Mouse (Mus musculus) E14TG2a.4 (cell line): ENCODE measurements around the gene Cdca7.

ENCODE experiments used
- H3K27me3 ChIP-seq: 2 replicates; pipeline ENCODE4 v1.6.1; 2014; ENCODE audit warnings: low read length, control low read depth; ENCODE audit not compliant: insufficient read depth
- H3K36me3 ChIP-seq: 2 replicates; pipeline ENCODE4 v1.6.1; 2014; ENCODE audit warnings: low read length, control low read depth; ENCODE audit not compliant: insufficient read depth
- H3K4me1 ChIP-seq: replicated peaks from 2 replicates; pipeline ENCODE4 v1.6.1; 2014; ENCODE audit warnings: low read depth, low read length, control low read depth
- H3K4me3 ChIP-seq: replicated peaks from 2 replicates; pipeline ENCODE4 v1.5.1; 2014; ENCODE audit warnings: mild to moderate bottlenecking, low read length
- H3K9me3 ChIP-seq: 2 replicates; pipeline ENCODE4 v1.6.1; 2014; ENCODE audit warnings: low read length, control low read depth
- CTCF ChIP-seq: conservative IDR thresholded peaks from 2 replicates; pipeline ENCODE4 v1.5.1; 2014; ENCODE audit warnings: low read length
- NANOG ChIP-seq: IDR thresholded peaks from 2 replicates; pipeline ENCODE4 v1.6.1; 2014; ENCODE audit warnings: borderline replicate concordance, low read length, mixed read lengths
- POU5F1 ChIP-seq: IDR thresholded peaks from 2 replicates; pipeline ENCODE4 v1.6.1; 2014; ENCODE audit warnings: low read length, borderline replicate concordance

Cdca7 gene

GRCm38 (mm10) chr2:72525556-72525955, 49.6 kb downstream of the Cdca7 start:
- H3K27me3 ChIP-seq = peaks cover 2% of the 10 kb centered on the region; the same call in 1 of the 2 replicates
- no peak overlapping the region for H3K4me3 ChIP-seq
- TF ChIP-seq NANOG (no peak), CTCF (no peak), POU5F1 (no peak)
- peaks cover 9% of the 10 kb centered on the region for H3K9me3 ChIP-seq
- H3K4me1 ChIP-seq = peaks cover 19% of the 10 kb centered on the region
- no peaks in the 10 kb centered on the region for H3K36me3 ChIP-seq

- Histone ChIP-seq H3K4me1 (peaks cover 3% of the 10 kb centered on the region; the same call in 1 of the 2 replicates), H3K4me3 (no peak overlapping the region), H3K36me3 (no peaks in the 10 kb centered on the region), H3K27me3 (0 out of 2 replicates have a peak, but pooled peaks cover 5% of the 10 kb centered on the region), H3K9me3 (peaks cover 9% of the 10 kb centered on the region)
- no peak for TF ChIP-seq CTCF
- no peak for TF ChIP-seq POU5F1
These were observed 53.0 kb downstream of the Cdca7 start for GRCm38 (mm10) chr2:72529026-72529357.

GRCm38 (mm10) chr2:72529358-72530319, 53.7 kb downstream of the Cdca7 start:
- TF ChIP-seq NANOG (no peak), POU5F1 (no peak), CTCF (no peak)
- Histone ChIP-seq H3K4me3 (no peak overlapping the region), H3K27me3 (0 out of 2 replicates have a peak, but pooled peaks cover 5% of the 10 kb centered on the region), H3K4me1 (peaks cover 9% of the 10 kb centered on the region; the same call in 1 of the 2 replicates), H3K9me3 (peaks cover 9% of the 10 kb centered on the region), H3K36me3 (no peaks in the 10 kb centered on the region)

- Histone ChIP-seq H3K9me3 (no peaks in the 10 kb centered on the region), H3K27me3 (0 out of 2 replicates have a peak, but pooled peaks cover 5% of the 10 kb centered on the region), H3K4me1 (peaks cover 9% of the 10 kb centered on the region; the same call in 1 of the 2 replicates), H3K4me3 (no peak overlapping the region), H3K36me3 (no peaks in the 10 kb centered on the region)
- TF ChIP-seq POU5F1 (no peak), NANOG (no peak), CTCF (no peak)
These were observed 59.9 kb downstream of the Cdca7 start for GRCm38 (mm10) chr2:72535889-72536288.
